Mouse (Mus musculus) bone marrow, adult 2 months (tissue): ENCODE data around the gene Pdhb.

ENCODE experiments used
- CTCF ChIP-seq: fragments of 200-500 bp; IDR thresholded peaks from 2 replicates; pipeline ENCODE4 v1.5.1; 2011; ENCODE audit warnings: low read length, control low read depth; ENCODE audit not compliant: control insufficient read depth, insufficient read depth
- POLR2A ChIP-seq: fragments of 200-500 bp; IDR thresholded peaks from 2 replicates; pipeline ENCODE4 v1.6.1; 2011; ENCODE audit warnings: low read depth, mild to moderate bottlenecking, control low read depth, low read length, borderline replicate concordance; ENCODE audit not compliant: control insufficient read depth

- TF ChIP-seq POLR2A (no peak), CTCF (no peak)
These were observed 17.7 kb upstream of the Pdhb start for GRCm38 (mm10) chr14:8190556-8190955.
